Mouse (Mus musculus): ENCODE data around the gene Zfp78.
"Not testable (repeated sequence)": the region's sequence is repeated elsewhere in the genome, so short reads cannot be mapped to it uniquely, and the experiment has no call there.

The Zfp78 gene

DNA sequence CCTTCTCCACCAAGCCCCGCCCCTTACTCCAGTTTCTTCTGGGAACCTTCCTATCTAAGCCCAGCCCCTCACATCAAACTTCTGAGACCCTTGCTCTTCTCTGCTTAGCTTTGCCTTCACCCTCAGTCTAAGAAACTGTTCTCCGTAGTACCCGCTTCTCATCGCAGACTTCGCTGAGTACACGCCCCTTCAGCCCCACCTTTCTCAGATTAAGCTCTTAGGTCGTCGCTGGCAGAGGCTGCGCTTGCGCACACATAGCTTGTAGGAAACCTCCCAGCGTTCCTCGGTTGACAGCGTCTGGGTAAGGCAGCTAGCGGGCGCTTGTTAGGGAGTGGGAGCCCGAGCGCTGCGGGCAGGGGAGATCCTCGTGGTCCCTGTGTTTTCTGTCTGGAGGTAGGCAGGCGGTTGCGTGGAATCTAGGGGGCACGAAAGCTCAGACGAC is at the start of gene Zfp78:
Gene Zfp78 (plus strand): TSS at position 234 of the 442 bp plus-strand sequence.
- peak; percentile 88 for DNase-seq (ENCODE audit: low spot score)

DNA sequence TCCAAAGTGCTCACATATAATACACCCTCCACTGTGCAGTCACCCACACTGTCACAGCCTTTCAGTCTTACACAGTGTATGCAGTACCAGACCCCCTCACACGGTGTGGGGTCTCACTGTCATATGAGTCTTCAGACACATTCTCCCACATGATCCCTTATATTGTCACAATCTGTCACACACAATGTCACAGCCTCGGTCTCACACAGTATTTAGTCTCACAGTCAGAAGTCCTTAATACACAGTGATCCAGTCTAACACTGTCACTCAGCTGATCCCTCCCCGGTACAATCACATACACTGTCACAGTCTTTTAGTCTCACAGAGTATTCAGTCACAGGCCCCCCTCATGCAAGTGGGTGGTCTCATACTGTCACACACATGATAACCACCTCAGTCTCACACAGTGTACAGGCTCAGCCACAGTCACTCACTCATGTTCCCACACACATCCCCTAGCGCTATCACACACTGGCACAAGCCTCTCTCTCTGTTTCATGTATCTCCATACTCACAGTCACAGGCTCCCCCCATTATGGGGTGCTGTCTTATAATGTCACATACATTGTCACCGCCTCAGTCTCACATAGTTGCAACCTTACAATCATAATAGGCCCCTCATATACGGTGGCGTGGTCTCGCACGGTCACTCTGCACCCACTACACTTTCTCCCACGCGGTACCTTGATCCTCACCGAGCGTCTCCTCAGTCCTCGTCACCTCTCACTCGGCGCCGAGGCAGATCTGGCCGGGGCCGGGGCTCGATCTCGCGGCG is 32.4 kb upstream of the Zfp78 start:
- DNase-seq (ENCODE audit: low spot score), result no peak

DNA sequence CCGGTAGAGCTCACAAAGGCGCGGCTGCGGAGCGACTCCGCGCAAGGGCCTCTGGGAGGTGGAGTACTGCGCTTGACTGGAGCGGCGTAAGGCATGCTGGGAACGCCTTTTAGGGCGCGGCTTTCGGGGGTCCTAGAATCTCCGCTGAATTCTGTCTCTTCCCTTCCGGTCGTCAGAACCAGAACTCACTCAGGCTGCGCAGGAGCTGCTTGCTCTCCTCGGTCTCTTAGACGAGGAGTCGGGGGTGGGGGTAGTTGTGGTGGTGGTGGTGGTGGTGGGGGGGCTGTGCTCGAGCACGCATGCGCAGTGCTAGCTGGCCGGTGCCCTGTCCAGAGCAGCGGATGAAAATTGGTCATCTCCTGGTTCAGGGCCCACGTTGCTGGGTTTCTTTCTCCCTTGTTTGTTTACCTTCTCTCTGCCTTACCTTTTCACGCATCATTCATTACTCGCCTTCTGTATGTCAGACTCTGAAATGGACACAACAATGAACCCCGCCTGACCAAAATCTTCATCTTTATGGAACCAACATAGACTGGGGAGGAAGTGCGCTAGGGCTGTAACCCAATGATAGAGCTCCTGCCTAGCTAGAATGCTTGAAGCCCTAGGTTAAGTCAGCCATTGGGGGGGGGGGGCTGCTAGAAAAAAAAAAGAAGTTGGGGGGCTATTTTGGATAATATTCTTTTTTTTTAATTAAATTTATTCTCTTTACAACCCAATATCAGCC is 31.7 kb upstream of the Zfp78 start, which contains the start of gene Zfp583:
Gene Zfp583 (minus strand): TSS at position 53 of the 724 bp plus-strand sequence.
- peak; percentile 87 for DNase-seq (ENCODE audit: low spot score)

- no peak for DNase-seq (ENCODE audit: low spot score)
Observed at GRCm38 (mm10) chr7:6339865-6340264, 23.2 kb upstream of the Zfp78 start.

DNA sequence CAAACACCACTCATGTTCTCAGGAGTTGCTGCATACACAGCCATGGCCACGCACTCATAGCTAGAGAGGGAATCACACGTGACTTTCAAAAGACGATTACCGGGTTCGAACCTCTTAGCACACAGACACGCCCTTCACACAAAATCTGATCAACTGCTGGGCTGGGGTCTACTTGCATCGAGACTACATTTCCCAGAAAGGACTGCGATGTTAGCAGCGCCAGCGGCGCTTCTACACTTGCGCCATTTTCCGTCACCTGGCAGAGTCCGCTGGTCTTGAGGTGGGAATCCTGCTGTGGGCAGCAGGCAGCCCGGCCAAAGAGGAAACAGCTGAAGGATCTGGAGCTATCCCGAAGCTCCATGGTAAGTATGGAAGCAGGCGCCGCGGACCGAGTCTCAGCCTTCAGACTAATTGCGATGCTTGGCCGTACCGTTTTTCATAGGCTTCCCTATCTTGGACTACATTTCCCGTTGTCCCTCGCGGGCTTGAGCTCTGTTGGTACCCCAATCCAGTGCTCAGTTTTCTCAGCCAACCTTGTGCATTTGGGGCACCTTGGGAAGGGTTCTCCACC is 19.5 kb upstream of the Zfp78 start, which contains the start of gene Gm3854:
Gene Gm3854 (plus strand): TSS at position 259 of the 571 bp plus-strand sequence.
- peak; percentile 21 for DNase-seq (ENCODE audit: low spot score)

GRCm38 (mm10) chr7:6344124-6344523 is 19.0 kb upstream of the Zfp78 start:
- no peak for DNase-seq (ENCODE audit: low spot score)

DNA sequence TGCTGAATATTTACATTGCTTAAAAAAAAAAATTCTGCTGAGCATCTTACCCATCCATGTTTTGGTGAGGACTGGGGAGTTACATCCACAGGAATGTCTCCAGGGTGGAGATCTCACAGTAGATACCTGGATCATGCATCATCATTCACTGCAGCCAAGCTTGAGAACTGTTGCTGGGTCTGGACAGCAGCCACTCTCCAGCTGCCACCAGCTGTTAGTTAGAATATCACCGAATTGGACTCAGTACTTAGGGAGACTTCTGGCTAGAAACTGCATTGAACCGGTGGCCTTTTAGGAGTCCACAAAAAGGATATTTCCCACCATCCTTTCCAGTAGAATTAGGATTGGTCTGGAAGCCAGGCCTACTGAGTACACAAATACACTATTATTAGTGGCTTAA is 5.0 kb upstream of the Zfp78 start:
- no peak for DNase-seq (ENCODE audit: low spot score)

DNA sequence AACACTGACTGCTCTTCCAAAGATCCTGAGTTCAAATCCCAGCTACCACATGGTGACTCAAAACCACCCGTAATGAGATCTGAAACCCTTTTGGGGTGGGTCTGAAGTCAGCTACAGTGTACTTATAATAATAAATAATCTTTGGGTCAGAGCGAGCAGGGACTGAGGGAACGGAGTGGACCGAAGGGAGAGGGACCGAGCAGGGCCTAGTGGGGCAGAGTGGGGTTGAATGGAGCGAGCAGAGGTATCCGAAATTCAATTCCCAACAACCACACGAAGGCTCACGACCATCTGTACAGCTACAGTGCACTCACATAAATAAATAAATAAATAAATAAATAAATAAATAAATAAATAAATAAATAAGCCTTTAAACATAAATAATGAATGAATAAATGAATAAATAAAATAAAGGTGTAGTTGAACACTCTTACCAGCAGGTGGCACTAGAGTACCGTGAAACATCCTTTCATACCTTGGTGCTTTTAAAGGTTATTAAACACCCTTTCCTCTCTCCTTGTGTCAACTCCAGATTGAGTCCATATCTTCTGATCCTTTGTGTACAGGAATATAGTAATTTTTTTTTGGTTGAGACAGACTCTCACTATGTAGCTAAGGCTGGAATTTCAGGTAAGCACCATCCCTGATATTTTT is 4.0 kb upstream of the Zfp78 start:
- DNase-seq (ENCODE audit: low spot score), result peak; percentile 50

DNA sequence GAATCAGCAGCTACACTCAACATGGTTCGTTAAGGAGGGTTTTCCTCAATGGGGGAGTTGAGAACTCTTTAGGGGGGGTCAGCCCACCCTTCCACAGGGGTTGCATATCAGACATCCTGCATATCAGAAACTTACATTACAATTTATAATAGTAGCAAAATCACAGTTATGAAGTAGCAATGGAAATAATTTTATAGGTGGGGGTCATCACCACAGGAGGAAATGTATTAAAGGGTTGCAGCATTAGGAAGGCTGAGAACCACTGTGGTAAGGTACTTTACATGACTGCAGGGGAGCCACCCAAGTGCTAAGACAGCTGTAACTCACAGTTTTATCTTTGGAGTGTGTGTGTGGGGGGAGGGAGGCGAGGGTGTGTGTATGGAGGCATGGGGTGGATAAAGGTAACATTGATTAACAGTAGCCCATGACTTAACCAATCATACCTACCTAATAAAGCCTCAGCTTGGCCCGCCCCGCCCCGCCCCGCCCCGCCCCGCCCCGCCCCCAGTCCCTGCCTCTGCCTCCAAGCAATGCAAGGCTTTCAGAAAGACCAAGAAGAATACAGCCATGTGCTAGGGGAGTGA is 2.5 kb upstream of the Zfp78 start:
- DNase-seq (ENCODE audit: low spot score), result no peak

DNA sequence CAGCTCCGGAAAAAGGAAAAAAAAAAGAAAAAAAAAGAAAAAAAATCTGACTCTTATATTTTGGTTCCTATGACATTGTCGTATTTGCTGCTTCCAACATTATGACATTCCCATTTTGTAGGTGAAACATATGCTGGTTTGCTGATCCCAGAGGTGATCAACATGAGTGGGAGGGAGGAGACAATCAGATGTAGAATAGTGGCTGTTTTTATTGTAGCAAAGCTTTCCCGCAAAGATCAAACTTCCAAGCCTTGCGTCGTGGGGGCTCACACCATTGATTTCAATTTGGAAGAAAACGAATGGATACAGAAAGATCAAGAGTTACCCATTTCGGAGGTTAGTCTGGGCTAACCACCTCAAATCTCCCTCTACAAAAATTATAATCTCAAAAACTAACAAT is 1.3 kb upstream of the Zfp78 start:
- no peak for DNase-seq (ENCODE audit: low spot score)

- DNase-seq (ENCODE audit: low spot score), result peak; percentile 99
Observed at GRCm38 (mm10) chr7:6362268-6363046, 623 bp upstream of the Zfp78 start.

- no peak for DNase-seq (ENCODE audit: low spot score)
Observed at GRCm38 (mm10) chr7:6364761-6365160, 1.7 kb downstream of the Zfp78 start.

- DNase-seq (ENCODE audit: low spot score), result no peak
Observed at GRCm38 (mm10) chr7:6367185-6367584, 4.1 kb downstream of the Zfp78 start.

- DNase-seq (ENCODE audit: low spot score), result not testable (repeated sequence)
Observed at GRCm38 (mm10) chr7:6368146-6368545, 5.1 kb downstream of the Zfp78 start.

- no peak for DNase-seq (ENCODE audit: low spot score)
Observed at GRCm38 (mm10) chr7:6369460-6369859, 6.4 kb downstream of the Zfp78 start.

DNA sequence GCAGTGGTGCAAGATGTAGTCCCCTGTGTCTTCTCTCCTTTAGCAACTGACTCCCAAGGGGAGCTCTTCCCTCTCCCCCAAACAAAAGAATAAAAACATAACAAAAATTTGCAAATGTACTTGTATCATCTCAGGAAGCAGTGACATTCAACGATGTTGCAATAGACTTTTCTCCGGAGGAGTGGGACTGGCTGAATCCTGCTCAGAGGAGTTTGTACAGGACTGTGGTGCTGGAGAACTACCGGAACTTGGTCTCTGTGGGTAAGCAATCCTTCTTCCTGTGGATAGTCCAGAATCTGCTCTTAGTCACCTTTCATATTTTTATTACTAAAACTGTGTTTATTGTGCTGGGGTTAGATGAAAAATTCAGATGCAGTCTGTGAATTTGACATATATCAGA is 9.9 kb downstream of the Zfp78 start:
- no peak for DNase-seq (ENCODE audit: low spot score)

GRCm38 (mm10) chr7:6378441-6378840 is 15.4 kb downstream of the Zfp78 start:
- DNase-seq (ENCODE audit: low spot score), result no peak

GRCm38 (mm10) chr7:6381431-6381830 is 18.4 kb downstream of the Zfp78 start:
- no peak for DNase-seq (ENCODE audit: low spot score)

GRCm38 (mm10) chr7:6383044-6383455 is 20.0 kb downstream of the Zfp78 start, which contains the start of gene Zfp28:
TSS of gene Zfp28 (plus strand) at chr7:6383295.
- peak; percentile 92 for DNase-seq (ENCODE audit: low spot score)

DNA sequence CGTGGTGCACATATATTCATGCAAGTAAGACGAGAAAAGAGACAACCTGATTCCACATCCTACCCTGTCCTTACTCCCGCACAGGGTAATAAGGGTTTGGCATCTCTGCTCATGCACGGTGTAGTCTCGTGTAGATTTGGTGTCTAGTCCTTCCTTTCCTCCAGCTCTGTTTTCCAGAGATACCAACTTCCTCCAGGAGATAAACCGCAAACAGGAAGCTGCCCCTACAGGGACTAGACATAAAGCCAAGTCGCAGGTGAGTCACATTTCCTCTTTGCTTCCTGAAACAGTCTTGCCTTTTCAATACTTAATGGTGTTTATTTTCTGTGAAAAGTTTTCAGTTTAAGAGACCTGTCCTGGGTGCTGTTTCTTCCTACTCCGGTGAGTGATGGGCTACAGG is 20.9 kb downstream of the Zfp78 start:
- DNase-seq (ENCODE audit: low spot score), result no peak

DNA sequence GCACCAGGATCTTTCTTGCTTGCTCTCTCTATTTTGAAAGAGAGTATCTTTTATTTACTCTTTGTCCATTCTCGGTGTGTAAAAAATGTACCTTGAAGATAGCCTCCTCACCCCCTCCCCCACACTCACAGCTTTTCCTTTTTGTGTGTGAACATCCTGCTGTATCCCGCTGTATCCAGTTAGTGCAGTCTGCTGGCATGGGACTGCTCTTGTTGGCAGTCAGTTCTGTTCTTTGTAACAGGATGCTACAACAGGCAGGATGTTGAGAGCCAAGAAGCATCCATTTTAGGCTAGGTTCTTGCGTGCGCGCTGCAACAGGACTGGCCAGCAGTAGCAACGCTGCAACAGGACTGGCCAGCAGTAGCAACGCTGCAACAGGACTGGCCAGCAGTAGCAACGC is 23.9 kb downstream of the Zfp78 start:
- peak; percentile 37 for DNase-seq (ENCODE audit: low spot score)
